Mouse (Mus musculus): ENCODE measurements around the gene St6gal1.

DNA sequence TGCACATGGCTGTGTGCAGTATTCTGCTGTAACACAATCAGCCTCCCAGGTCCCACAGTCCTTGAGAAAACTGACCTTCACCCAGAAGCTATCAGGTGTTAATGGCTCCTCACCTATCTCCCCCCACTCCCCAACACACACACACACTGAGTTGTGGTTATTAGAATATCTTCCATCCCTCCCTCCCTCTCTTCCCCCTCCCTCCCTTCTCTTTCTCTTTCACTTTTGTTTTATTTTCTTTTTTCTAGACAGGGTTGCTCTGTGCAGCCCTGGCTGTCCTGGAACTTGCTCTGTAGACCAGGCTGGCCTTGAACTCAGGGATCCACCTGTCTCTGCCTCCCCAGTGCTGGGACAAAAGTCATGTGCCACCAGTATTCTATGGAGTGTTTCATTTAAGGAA is 97.9 kb downstream of the St6gal1 start:
- TF ChIP-seq POLR2A (IDR thresholded peaks at IDR 0.05; ENCODE audit: borderline replicate concordance, insufficient read depth, low read length) (no peak), CTCF (IDR thresholded peaks at IDR 0.05; ENCODE audit: borderline replicate concordance, insufficient read depth, low read depth, low read length) (no peak)
